Mouse (Mus musculus) adrenal gland, postnatal 36 days (tissue): ENCODE results near the gene Ccl27a. TPM values are rescaled to one million over a fixed set of nuclear protein-coding genes. Genes with fewer than 3 reads are reported as not detected.
A peak's percentile ranks its signal among the peaks of the same experiment; 100 is the strongest.
"Not testable (repeated sequence)": the region's sequence is repeated elsewhere in the genome, so short reads cannot be mapped to it uniquely, and the experiment has no call there.

Experiments
- DNase-seq, 2 experiments: peaks; one replicate each; pipeline ENCODE4 v3.0.0; 2021; ENCODE audit warnings: mixed read lengths in 1 of 2
- long read RNA-seq, 2 experiments: library from polyadenylated mRNA; stranded (forward); transcript quantifications; one replicate each; pipeline ENCODE4 v2.0.0; 2021; ENCODE audit warnings: borderline sequencing depth in 2 of 2
- total RNA-seq, 2 experiments: library from RNA; stranded (reverse); gene quantifications; 2 replicates each; pipeline ENCODE4 v1.2.3; 2021

Ccl27a gene
- total RNA-seq = 10 to 100 TPM; 33.9 to 46.8 TPM
- long read RNA-seq, experiment 1, transcript Ccl27a-202 (4 exons, 350 nt) = minor isoform, 8 of 46 reads
- long read RNA-seq, experiment 1, transcript Ccl27a-211 (4 exons, 556 nt) = major isoform, 11 of 46 reads
- long read RNA-seq, experiment 1, partial matches to known transcripts = 1 of 46 reads
- long read RNA-seq, experiment 1, other reads (novel, unspliced or antisense) = 11 of 46 reads
- long read RNA-seq, experiment 2, transcript Ccl27a-211 (4 exons, 556 nt) = major isoform, 5 of 28 reads
- long read RNA-seq, experiment 2, partial matches to known transcripts = 3 of 28 reads
- long read RNA-seq, experiment 2, other reads (novel, unspliced or antisense) = 4 of 28 reads

DNA sequence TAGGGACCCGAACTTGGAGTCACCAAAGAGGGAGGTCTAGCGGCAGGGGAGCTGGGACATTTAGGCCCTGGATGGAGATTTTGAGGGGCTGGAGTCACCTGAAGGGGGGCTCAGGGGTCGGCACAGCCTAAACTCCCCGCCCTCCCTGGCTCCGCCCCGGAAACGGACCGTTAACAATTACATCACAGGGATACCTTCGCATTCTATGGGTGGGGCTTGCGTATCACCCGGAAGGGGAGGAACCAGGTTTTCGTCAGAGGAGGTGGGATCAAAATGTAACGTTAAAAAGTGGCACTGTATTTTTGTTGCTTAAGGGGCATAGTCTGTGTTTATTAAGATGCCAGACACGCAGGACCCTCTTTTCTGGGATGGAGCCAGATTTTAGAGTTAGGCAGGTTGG lies at the start of gene Ccl27a:
Ccl27a (minus strand) TSS at position 246 of the 400 bp plus-strand sequence.
- DNase-seq = peak; percentile 91 to 92

- DNase-seq = not testable (repeated sequence)
These were observed 9.2 kb upstream of the Ccl27a start for GRCm38 (mm10) chr4:41783197-41783596.

DNA sequence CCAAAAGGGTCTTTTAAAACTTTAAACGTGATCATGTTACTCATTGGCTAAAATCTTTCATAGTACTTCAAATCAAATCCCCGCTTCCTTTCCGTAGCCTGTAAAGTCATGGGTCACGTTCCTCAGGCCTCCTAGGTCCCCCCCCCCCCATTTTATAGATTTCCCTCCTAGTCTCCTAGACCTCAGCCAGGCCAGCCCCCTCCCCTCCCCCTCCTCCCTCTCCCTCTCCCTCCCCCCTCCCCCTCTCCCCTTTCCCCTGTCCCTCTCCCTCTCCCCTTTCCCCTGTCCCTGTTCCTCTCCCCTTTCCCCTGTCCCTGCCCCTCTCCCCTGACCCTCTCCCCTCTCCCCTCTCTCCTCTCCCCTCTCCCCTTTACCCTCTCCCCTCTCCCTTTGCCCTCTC lies 8.7 kb upstream of the Ccl27a start:
- DNase-seq = not testable (repeated sequence)

DNA sequence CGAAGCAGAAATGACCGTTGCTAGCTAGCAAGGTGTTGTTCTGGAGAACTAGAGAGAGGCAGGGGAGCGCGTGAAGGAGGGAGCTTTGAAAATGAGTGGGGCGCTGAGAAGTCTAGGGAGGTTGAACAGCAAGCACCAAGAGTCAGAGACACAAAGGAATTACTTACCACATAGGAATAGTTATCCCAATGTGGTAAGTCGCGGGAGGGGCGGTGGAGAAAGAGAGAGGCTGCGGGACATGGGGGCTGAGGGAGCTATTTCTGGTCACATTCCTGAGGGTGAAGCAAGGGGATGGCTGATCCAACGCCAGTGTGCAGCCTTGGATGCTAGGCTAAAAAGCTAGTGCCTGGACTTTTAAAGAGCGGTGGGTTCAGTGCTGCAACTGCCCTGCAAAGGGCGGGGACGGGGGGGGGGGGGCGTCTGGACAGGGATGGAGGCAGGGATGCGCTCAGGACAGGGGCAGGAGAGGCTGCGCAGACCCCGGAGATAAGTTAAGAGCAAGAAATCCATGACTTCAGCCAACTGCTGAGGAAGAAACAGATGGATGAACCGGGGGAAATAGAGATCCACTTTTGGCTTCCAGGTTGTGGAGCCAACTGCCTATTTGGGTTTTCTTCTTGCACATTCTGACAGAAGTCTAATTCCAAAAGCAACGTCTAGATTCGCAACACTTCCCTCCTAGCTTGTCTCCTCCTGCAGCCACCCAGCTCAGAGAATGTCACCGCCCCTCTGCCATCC lies 7.9 kb upstream of the Ccl27a start:
- DNase-seq = not testable (repeated sequence)

DNA sequence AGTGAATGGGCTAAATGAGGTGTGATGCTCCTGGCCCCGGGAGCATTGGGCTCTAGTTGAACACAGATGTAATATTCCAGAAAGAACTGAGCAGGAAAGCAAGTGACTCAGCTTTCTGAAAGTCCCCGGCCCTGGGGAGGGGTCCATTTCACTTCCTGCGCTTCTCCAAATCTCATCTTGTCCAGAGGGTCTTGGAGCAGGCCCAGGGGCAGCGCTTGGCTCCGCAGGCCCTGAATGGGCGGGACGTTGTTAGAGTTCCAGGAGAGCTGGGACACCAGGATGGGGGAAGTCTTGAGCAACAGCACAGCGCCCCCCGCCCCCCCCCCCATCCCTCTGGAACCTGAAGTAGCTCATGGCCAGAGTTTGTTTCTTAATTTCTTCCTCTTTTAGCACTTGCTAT lies 7.2 kb upstream of the Ccl27a start:
- DNase-seq = not testable (repeated sequence)

DNA sequence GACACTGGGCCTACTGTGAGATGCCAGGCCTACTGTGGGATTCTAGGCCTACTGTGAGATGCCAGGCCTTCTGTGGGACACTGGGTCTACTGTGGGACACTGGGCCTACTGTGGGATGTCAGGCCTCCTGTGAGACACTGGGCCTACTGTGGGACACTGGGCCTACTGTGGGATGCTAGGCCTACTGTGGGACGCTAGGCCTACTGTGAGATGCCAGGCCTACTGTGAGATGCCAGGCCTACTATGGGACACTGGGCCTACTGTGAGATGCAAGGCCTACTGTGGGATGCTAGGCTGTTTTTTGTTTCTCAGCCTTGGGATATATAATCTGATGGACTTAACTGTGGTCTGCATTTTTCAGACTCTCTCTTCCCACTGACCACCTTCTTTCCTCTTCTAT lies 1.8 kb upstream of the Ccl27a start:
- not testable (repeated sequence) for DNase-seq

- not testable (repeated sequence) for DNase-seq
These were observed 459 bp upstream of the Ccl27a start for GRCm38 (mm10) chr4:41774506-41774905.

DNA sequence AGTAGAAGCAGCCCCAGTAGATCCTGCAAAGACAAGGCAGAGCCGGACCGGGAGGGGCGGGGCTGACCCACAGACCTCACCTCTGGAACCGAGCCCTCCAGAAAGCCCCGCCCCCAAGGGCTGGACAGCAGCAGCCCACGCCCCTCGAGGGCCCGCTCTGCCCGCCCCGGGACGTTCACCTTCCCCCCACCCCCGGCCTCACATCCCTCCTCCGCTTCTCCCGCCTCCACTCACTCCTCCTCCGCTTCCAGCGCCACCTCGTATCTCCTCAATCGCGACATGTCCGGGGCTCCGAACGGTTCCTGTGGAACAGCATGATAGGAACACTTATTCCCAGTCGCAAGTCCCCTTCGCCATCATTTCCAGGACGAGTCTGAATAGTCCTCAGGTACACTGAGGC lies 545 bp downstream of the Ccl27a start:
- peak; percentile 82 to 88 for DNase-seq

- not testable (repeated sequence) for DNase-seq
These were observed 1.1 kb downstream of the Ccl27a start for GRCm38 (mm10) chr4:41772946-41773345.

DNA sequence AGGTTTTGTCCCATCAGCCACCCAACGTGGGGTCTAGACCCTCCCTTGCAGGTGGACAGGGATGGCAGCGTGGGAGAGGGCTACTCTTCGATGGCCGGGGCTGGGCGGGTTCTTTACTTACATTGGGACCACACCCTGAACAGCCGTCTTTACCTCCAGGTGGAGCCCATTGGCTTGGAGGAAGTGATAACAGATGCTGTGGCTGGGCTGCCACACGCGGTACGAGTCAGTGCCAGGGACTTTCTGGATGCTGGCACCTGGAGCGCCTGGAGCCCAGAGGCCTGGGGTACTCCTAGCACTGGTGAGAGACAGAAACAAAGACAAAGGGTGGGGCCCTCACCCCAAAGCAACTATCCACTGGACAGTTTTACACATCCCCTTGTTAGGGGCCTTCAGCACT lies 6.7 kb downstream of the Ccl27a start:
- DNase-seq = not testable (repeated sequence)

GRCm38 (mm10) chr4:41763176-41763575 lies 10.9 kb downstream of the Ccl27a start:
- DNase-seq = not testable (repeated sequence)

DNA sequence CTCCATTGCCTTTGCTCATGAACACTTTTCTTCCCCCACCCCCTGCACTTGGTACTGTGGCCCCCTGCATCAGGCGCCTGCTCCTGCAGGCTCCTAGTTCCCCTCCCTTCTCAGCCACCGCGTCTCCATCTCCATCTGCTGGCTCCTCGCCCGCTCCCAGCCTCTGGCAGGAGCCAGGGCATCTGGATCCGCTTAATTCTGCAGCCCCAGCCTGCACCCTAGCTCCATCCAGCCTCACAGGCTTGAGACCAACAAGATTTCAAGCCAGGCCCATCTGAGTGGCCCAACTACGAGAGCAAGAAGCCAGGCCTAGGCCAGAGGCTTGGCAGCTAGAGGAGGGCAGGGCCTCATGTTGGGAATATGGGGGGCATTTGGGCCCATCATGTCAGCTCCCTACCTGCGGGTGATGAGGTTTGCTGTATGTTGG lies 11.3 kb downstream of the Ccl27a start:
- DNase-seq = peak in 1 of 2 experiments; percentile 62

DNA sequence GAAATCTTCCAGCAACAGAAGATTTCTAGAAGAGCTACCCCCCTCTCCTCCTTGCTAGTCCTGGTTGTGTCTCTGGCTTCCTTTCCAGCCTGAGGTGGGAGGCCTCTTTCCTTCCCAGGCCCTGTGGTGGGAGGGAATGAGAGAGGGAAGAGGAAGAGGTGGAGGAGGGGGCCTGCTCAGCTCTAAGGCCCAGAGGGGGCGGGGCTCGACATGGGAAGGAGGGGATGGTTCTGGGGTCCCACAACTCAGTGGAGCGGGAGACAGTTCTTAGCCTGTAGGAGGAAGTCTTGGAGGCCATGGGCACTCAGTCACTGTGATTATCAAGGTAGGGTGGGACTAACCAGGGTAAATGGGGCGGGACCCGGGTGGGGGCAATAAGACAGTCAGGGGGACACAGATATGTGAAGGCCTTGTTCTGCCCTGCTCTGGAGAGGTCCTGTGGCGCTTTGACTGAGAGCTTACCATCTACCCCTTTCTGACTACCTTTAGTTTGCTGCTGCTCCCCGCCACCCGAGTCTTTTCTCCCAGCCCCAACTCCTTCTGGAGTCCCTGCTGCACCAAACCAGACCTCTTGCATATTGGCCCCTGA lies 11.9 kb downstream of the Ccl27a start:
- no peak for DNase-seq

GRCm38 (mm10) chr4:41761680-41762079 lies 12.4 kb downstream of the Ccl27a start:
- DNase-seq = no peak

DNA sequence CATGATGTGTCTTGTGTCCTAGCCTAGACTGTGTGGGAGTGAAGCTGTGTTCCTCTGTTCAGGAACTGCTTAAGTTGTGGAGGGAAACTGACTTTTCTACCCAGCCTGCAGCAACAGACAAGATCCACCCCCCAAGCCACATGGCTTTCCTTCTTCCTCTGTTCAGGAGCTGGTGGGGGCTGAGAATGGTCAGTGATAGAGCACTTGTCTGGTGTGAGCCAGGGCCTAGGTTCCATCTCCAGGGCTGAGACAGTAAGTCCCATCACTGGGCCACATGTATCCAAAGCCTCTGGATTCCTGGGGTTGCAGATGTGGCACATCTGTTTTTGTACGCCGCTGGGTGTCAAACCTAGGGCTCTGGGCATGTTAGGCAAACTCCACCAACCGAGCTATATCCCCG lies 13.1 kb downstream of the Ccl27a start:
- DNase-seq = no peak

- DNase-seq = peak; percentile 96
These were observed 13.7 kb downstream of the Ccl27a start for GRCm38 (mm10) chr4:41760288-41760721.

DNA sequence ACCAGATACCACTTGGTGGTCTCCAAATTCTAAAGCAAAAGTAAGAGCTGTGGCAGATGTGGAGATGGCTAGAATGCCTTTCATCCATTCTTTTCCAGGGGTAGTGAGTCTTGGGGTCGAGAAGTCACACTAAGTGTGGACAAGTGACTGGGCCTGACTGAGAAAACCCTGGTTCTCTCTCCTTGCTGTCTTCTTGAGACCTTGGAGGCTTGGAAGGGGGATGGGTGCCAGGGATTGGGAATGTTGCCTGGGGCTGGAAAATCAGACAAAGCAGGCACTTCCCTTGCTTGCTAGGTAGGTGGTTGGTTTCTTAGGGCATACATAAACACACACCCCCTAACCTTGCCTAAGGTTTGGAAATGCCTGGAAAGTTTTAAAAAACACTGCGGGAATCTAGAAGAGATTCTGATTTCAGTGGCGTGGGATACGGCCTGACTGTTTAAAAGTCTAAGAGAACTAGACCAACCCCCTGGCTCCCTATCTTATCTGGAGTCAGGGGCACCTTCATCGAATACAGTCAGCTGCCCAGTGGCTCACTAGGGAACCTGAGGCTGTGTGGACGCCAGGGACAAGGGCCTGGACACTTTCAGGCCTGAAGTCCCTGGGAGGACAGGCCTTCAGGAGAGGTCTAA lies 14.3 kb downstream of the Ccl27a start:
- no peak for DNase-seq

- DNase-seq = peak; percentile 70 to 75
These were observed 14.8 kb downstream of the Ccl27a start for GRCm38 (mm10) chr4:41759206-41759605.

- DNase-seq = no peak
These were observed 15.3 kb downstream of the Ccl27a start for GRCm38 (mm10) chr4:41758701-41759100.

DNA sequence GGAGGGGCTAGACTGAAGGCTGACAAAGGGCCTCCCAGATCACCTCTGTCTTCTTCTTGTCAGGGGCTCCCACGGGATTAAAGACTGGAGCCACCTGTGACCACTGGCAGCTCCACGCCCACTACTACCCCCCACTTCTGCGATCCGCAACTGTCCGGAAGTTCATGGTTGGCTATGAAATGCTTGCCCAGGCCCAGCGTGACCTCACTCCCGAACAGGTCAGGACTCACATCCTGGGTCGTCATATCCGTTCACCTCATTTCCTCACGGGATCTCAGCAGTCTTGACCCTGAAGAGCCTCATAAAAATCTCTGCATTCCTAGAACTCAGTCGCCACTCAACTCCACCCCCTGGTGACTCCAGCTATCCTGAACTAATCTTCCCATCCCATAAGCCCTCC lies 16.0 kb downstream of the Ccl27a start:
- peak in 1 of 2 experiments; percentile 28 for DNase-seq

GRCm38 (mm10) chr4:41757321-41757720 lies 16.7 kb downstream of the Ccl27a start:
- no peak for DNase-seq

DNA sequence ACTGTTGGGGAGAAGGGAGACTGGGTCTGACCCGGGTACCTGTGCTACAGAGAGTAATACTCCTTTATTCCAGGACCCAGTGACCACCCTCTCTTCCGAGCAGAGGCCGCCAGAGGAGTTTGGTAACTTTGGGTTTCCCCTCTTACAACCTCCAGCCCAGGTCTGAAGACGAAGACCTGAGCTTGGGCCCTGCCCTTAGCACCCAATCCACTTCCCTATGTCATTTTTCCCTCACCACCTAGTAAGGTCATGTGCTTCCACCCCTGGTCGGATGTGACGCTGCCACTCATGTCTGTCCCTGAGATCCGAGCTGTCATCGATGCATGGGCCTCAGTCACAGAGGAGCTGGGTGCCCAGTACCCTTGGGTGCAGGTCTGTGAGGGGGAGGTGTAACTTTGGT lies 17.6 kb downstream of the Ccl27a start:
- no peak for DNase-seq
